Mouse (Mus musculus): ENCODE data around the gene Vmn1r211.
"Not testable (repeated sequence)": the region's sequence is repeated elsewhere in the genome, so short reads cannot be mapped to it uniquely, and the experiment has no call there.

DNA sequence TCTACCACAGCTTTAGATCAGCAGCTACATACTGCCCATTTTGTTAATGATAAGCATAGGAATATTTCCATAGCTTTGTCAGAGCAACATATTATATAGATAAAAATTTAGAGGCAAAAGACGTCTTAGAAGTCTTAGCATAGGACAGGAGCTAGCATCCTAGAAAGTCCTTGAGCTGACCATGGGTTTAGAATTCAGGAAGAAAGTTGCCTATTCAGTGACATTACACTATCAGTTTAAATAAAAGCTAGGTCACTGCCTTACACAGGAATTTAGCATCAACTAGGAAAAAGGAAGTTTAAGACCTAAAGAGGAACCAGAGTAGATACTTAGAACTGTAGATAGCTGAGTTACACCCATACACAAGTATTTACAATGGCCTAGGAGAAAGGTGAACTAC is 35.8 kb downstream of the Vmn1r211 start:
- not testable (repeated sequence) for TF ChIP-seq POLR2A (IDR thresholded peaks at IDR 0.05; ENCODE audit: low read depth, low read length); CTCF (IDR thresholded peaks at IDR 0.05; ENCODE audit: extremely low read depth, insufficient read depth, insufficient read length, insufficient replicate concordance)

All from spleen, adult 2 months (tissue).